Mouse (Mus musculus): ENCODE data around the gene Iqschfp.

Gene Iqschfp

GRCm38 (mm10) chr3:68664337-68664736, 772.3 kb downstream of the Iqschfp start:
- no peak for DNase-seq

GRCm38 (mm10) chr3:68666377-68666776, 774.3 kb downstream of the Iqschfp start:
- no peak for DNase-seq

GRCm38 (mm10) chr3:68667852-68668251, 775.8 kb downstream of the Iqschfp start:
- DNase-seq: no peak

GRCm38 (mm10) chr3:68669418-68669974, 777.5 kb downstream of the Iqschfp start:
- DNase-seq: no peak

- no peak for DNase-seq
These were observed 782.7 kb downstream of the Iqschfp start for GRCm38 (mm10) chr3:68674721-68675120.

- DNase-seq: no peak
These were observed 783.3 kb downstream of the Iqschfp start for GRCm38 (mm10) chr3:68675216-68675835.
